Mouse (Mus musculus): Measurements from ENCODE around the gene Abca12. TPM values are rescaled to one million over a fixed set of nuclear protein-coding genes. Genes with fewer than 3 reads are reported as not detected.

Gene Abca12
- polyA plus RNA-seq (2021), result not detected

- H3K27me3 ChIP-seq, result peaks cover 9% of the 10 kb centered on the region
- no peak for TF ChIP-seq CTCF (IDR thresholded peaks at IDR 0.05)
- DNase-seq (ENCODE audit: low read depth, low spot score), result no peak
- ATAC-seq, result no peak
- ChIA-PET CTCF (interaction anchor here (1.5 kb wide), 1 partner anchor 9 kb away, joined by 3 read pairs; no protein-coding TSS in a partner anchor), POLR2A (no interaction called here)
- in situ Hi-C loops (cut with MboI; ENCODE audit: low pct_unique_long_range_greater_than_20kb), result no loop called here
These were observed at the start of gene Abca12 for GRCm38 (mm10) chr1:71414810-71415209. Gene Abca12, minus strand, starts transcription at chr1:71414910.

- ChIA-PET POLR2A (no interaction called here), CTCF (no interaction called here)
- TF ChIP-seq CTCF (IDR thresholded peaks at IDR 0.05), result no peak
- H3K27me3 ChIP-seq, result peaks cover 8% of the 10 kb centered on the region
- DNase-seq (ENCODE audit: low read depth, low spot score) (no peak), ATAC-seq (no peak)
- in situ Hi-C loops (cut with MboI; ENCODE audit: low pct_unique_long_range_greater_than_20kb), result no loop called here
These were observed 43.3 kb upstream of the Abca12 start for GRCm38 (mm10) chr1:71457961-71458360.

GRCm38 (mm10) chr1:71447424-71447823 lies 32.7 kb upstream of the Abca12 start:
- no peak for DNase-seq (ENCODE audit: low read depth, low spot score)
- TF ChIP-seq CTCF (IDR thresholded peaks at IDR 0.05), result no peak
- H3K27me3 ChIP-seq, result peaks cover 19% of the 10 kb centered on the region
- ChIA-PET CTCF (no interaction called here), POLR2A (no interaction called here)
- ATAC-seq, result no peak
- in situ Hi-C loops (cut with MboI; ENCODE audit: low pct_unique_long_range_greater_than_20kb), result no loop called here

GRCm38 (mm10) chr1:71421741-71422333 lies 7.1 kb upstream of the Abca12 start:
- no peak for DNase-seq (ENCODE audit: low read depth, low spot score)
- ChIA-PET POLR2A (no interaction called here), CTCF (no interaction called here)
- TF ChIP-seq CTCF (IDR thresholded peaks at IDR 0.05), result no peak
- H3K27me3 ChIP-seq, result peaks cover 22% of the 10 kb centered on the region
- no peak for ATAC-seq
- in situ Hi-C loops (cut with MboI; ENCODE audit: low pct_unique_long_range_greater_than_20kb), result no loop called here

- no peak for ATAC-seq
These were observed 3.8 kb upstream of the Abca12 start for GRCm38 (mm10) chr1:71418467-71418866.

GRCm38 (mm10) chr1:71417951-71418350 lies 3.2 kb upstream of the Abca12 start:
- no peak for TF ChIP-seq CTCF (IDR thresholded peaks at IDR 0.05)
- in situ Hi-C loops (cut with MboI; ENCODE audit: low pct_unique_long_range_greater_than_20kb), result no loop called here
- DNase-seq (ENCODE audit: low read depth, low spot score) (no peak), ATAC-seq (no peak)
- peaks cover 16% of the 10 kb centered on the region for H3K27me3 ChIP-seq
- ChIA-PET CTCF (no interaction called here), POLR2A (no interaction called here)

More at GRCm38 (mm10) chr1:71418467-71418866, 3.8 kb upstream of the Abca12 start:
- DNase-seq (ENCODE audit: low read depth, low spot score), result no peak
- no peak for TF ChIP-seq CTCF (IDR thresholded peaks at IDR 0.05)
- peaks cover 21% of the 10 kb centered on the region for H3K27me3 ChIP-seq
- in situ Hi-C loops (cut with MboI; ENCODE audit: low pct_unique_long_range_greater_than_20kb), result no loop called here
- CTCF ChIA-PET, result no interaction called here
- POLR2A ChIA-PET, result no interaction called here

- in situ Hi-C loops (cut with MboI; ENCODE audit: low pct_unique_long_range_greater_than_20kb), result no loop called here
- POLR2A ChIA-PET, result no interaction called here
- TF ChIP-seq CTCF (IDR thresholded peaks at IDR 0.05), result no peak
- H3K27me3 ChIP-seq, result peaks cover 9% of the 10 kb centered on the region
- no peak for ATAC-seq
- no peak for DNase-seq (ENCODE audit: low read depth, low spot score)
- CTCF ChIA-PET, result no interaction called here
These were observed 626 bp downstream of the Abca12 start for GRCm38 (mm10) chr1:71414084-71414483.

- in situ Hi-C loops (cut with MboI; ENCODE audit: low pct_unique_long_range_greater_than_20kb), result no loop called here
- DNase-seq (ENCODE audit: low read depth, low spot score) (no peak), ATAC-seq (no peak)
- TF ChIP-seq CTCF (IDR thresholded peaks at IDR 0.05), result no peak
- ChIA-PET CTCF (no interaction called here), POLR2A (no interaction called here)
- peaks cover 9% of the 10 kb centered on the region for H3K27me3 ChIP-seq
These were observed 1.6 kb downstream of the Abca12 start for GRCm38 (mm10) chr1:71413114-71413513.

GRCm38 (mm10) chr1:71407711-71408110 lies 7.0 kb downstream of the Abca12 start:
- CTCF ChIA-PET, result no interaction called here
- DNase-seq (ENCODE audit: low read depth, low spot score) (no peak), ATAC-seq (no peak)
- peaks cover 22% of the 10 kb centered on the region for H3K27me3 ChIP-seq
- TF ChIP-seq CTCF (IDR thresholded peaks at IDR 0.05), result no peak
- POLR2A ChIA-PET, result no interaction called here
- in situ Hi-C loops (cut with MboI; ENCODE audit: low pct_unique_long_range_greater_than_20kb), result no loop called here

- ChIA-PET POLR2A (no interaction called here), CTCF (no interaction called here)
- TF ChIP-seq CTCF (IDR thresholded peaks at IDR 0.05), result no peak
- in situ Hi-C loops (cut with MboI; ENCODE audit: low pct_unique_long_range_greater_than_20kb), result no loop called here
- ATAC-seq (no peak), DNase-seq (ENCODE audit: low read depth, low spot score) (no peak)
- H3K27me3 ChIP-seq, result no peaks in the 10 kb centered on the region
These were observed 17.1 kb downstream of the Abca12 start for GRCm38 (mm10) chr1:71397635-71398034.

GRCm38 (mm10) chr1:71396105-71396504 lies 18.6 kb downstream of the Abca12 start:
- in situ Hi-C loops (cut with MboI; ENCODE audit: low pct_unique_long_range_greater_than_20kb), result no loop called here
- ChIA-PET POLR2A (no interaction called here), CTCF (no interaction called here)
- ATAC-seq, result no peak
- DNase-seq (ENCODE audit: low read depth, low spot score), result no peak
- H3K27me3 ChIP-seq, result no peaks in the 10 kb centered on the region
- TF ChIP-seq CTCF (IDR thresholded peaks at IDR 0.05), result no peak

- ATAC-seq (no peak), DNase-seq (ENCODE audit: low read depth, low spot score) (no peak)
- no peaks in the 10 kb centered on the region for H3K27me3 ChIP-seq
- in situ Hi-C loops (cut with MboI; ENCODE audit: low pct_unique_long_range_greater_than_20kb), result no loop called here
- TF ChIP-seq CTCF (IDR thresholded peaks at IDR 0.05), result no peak
- CTCF ChIA-PET, result no interaction called here
- POLR2A ChIA-PET, result no interaction called here
These were observed 20.5 kb downstream of the Abca12 start for GRCm38 (mm10) chr1:71394177-71394576.
